Mouse (Mus musculus) spleen, postnatal 0 days (tissue): Measurements from ENCODE around the gene Dhx40. TPM values are rescaled to one million over a fixed set of nuclear protein-coding genes. Genes with fewer than 3 reads are reported as not detected.

ENCODE experiments used
- polyA plus RNA-seq: library from polyadenylated mRNA; unstranded; fragments of >200 nt; fragmentation: Nextera tagmentation; extraction: Ambion mirVana; gene quantifications from 2 replicates; pipeline ENCODE4 v1.2.1, GENCODE M21; 2015

The Dhx40 gene
- polyA plus RNA-seq = 13.0 and 13.7 TPM in 2 replicates

DNA sequence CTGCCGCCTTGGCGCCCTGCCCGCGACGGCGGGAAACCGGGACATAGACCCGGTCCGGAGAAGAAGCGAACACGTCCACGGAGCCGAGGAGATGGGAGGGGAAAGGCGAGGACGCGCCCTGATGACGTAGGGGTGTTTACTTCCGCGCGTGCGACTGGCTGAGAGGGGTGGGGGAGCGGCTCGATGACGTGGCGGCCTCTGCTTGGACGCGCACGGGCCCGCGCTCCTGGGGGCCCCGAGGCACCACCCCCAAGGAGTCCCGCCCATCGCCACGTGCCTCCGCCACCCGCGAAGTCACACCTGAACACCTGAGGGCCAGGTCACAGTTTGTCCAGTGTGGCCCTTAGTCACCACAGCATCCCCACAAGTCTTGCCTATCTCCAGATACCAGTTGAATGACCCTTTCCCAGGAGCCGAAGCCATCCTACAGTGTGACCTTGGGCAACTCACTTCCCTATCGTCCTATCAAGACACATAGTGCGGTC lies at the start of gene Dhx40:
Dhx40 (minus strand) TSS at position 242 of the 485 bp plus-strand sequence.

DNA sequence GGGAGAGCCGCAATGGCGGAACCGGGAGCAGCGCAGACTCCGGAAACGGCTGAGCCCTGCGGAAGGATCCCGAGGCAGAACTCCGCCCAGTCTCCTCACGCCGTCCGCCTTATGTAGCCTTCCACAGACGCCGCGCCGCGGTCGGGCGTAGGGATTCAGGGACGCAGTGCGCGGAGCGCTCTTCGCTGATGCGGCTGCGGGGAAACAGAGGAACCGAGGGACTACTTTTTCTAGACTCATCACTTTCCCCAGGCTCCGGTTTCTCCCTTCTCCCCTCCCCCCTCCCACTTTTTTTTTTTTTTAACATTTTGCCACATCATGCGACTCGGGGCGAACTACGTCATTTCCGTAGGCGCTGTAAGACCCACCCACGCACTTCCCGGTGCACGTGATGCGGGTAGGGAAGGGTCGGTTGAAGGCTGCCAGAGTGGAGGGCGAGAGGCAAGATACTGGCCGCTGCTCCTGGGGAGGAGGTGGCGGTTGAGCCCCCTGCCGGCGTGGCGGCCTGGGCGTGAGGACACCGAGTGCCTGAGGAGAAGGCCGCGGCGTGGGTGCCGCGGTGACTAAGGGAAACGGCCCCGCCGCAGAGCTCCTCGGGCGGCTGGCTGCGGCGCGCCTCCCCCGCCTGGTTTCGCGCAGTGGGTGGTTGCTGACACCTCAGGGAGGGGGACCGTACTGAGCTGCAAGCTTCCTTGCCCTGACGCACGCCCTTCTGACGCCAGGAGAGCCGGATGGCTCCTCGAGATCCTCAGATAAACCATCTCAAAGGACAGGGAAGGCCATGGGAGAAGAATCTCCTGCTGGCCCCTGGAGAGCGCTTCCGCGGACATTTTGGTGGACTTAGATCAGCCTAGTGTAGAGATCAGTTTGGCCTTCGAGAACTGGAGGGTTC lies 49.8 kb downstream of the Dhx40 start, which contains the start of gene Cltc:
Cltc (minus strand) TSS at position 86 of the 892 bp plus-strand sequence.

Other genes with a start within 250 kb of the Dhx40 start
- gene Vmp1, start 123.9 kb downstream of the Dhx40 start, polyA plus RNA-seq = 102 and 113 TPM in 2 replicates
- gene Ptrh2, start 123.8 kb downstream of the Dhx40 start, polyA plus RNA-seq = 22.4 and 23.8 TPM in 2 replicates
- 72.7 and 72.9 TPM in 2 replicates for gene Cltc, start 50.2 kb downstream of the Dhx40 start, polyA plus RNA-seq
- gene Ypel2, start 186.0 kb upstream of the Dhx40 start, polyA plus RNA-seq = 1.6 and 1.9 TPM in 2 replicates